Mouse (Mus musculus) CH12.LX (cell line): ENCODE measurements around the gene Cyp2d22. TPM values are rescaled to one million over a fixed set of nuclear protein-coding genes. Genes with fewer than 3 reads are reported as not detected.

Experiments
- DNase-seq: peaks from one replicate; pipeline ENCODE4 v3.0.0-alpha.2; 2013; ENCODE audit errors: extremely low read depth
- H3K27ac ChIP-seq: 2 replicates; pipeline ENCODE4 v1.5.1; 2012; ENCODE audit warnings: low read depth, mild to moderate bottlenecking, control low read depth, moderate library complexity; ENCODE audit not compliant: insufficient read depth
- H3K27me3 ChIP-seq: replicated peaks from 2 replicates; pipeline ENCODE3; 2012; ENCODE audit warnings: inconsistent platforms
- H3K36me3 ChIP-seq, 2 experiments: replicated peaks in 1 of 2; 2 replicates each; pipeline versions ENCODE3 to v1.6.1; 2012; ENCODE audit warnings: inconsistent platforms in 1 of 2, low read length in 1 of 2, mild to moderate bottlenecking in 1 of 2, mixed read lengths in 1 of 2, moderate library complexity in 1 of 2; ENCODE audit not compliant: control insufficient read depth in 1 of 2, insufficient read depth in 1 of 2
- H3K4me1 ChIP-seq, 2 experiments: 2 replicates each; pipeline ENCODE4 v1.6.1; 2012; ENCODE audit warnings: inconsistent platforms in 1 of 2, moderate library complexity in 1 of 2; ENCODE audit not compliant: insufficient read depth in 2 of 2, control insufficient read depth in 1 of 2
- H3K4me2 ChIP-seq: 2 replicates; pipeline ENCODE4 v1.6.1; 2012; ENCODE audit warnings: low read depth, mild to moderate bottlenecking, control low read depth; ENCODE audit not compliant: poor library complexity, insufficient read depth, severe bottlenecking
- H3K4me3 ChIP-seq, 3 experiments: fragments of 150-350 bp in 1 of 3; sonication (generic) in 1 of 3; replicated peaks in 1 of 3; 2 replicates each; pipeline versions ENCODE3 to v1.5.1; 2011 to 2012; ENCODE audit warnings: low read depth in 2 of 3, low read length in 2 of 3, mild to moderate bottlenecking in 2 of 3, moderate library complexity in 2 of 3, control low read depth in 1 of 3, improper control_type of control experiment in 1 of 3, inconsistent platforms in 1 of 3, mixed read lengths in 1 of 3; ENCODE audit not compliant: poor library complexity in 1 of 3
- H3K79me2 ChIP-seq: replicated peaks from 2 replicates; pipeline ENCODE4 v1.6.1; 2012; ENCODE audit warnings: mild to moderate bottlenecking, moderate library complexity; ENCODE audit not compliant: control insufficient read depth, poor library complexity, insufficient read depth, severe bottlenecking; ENCODE audit errors: extremely low read depth
- H3K9ac ChIP-seq: 2 replicates; pipeline ENCODE4 v1.6.1; 2012; ENCODE audit warnings: low read depth, mild to moderate bottlenecking, control low read depth, moderate library complexity; ENCODE audit not compliant: insufficient read depth
- H3K9me3 ChIP-seq: replicated peaks from 2 replicates; pipeline ENCODE3; 2012; ENCODE audit warnings: low read length, inconsistent platforms, mixed read lengths
- BHLHE40 ChIP-seq: IDR thresholded peaks from 2 replicates; pipeline ENCODE4 v1.6.1; 2011; ENCODE audit warnings: mild to moderate bottlenecking, low read depth, low read length, improper control_type of control experiment
- CHD1 ChIP-seq: IDR thresholded peaks from 2 replicates; pipeline ENCODE4 v1.6.1; 2012; ENCODE audit warnings: low read depth, low read length, improper control_type of control experiment, inconsistent platforms
- CHD2 ChIP-seq: IDR thresholded peaks from 2 replicates; pipeline ENCODE4 v1.6.1; 2011; ENCODE audit warnings: low read length, improper control_type of control experiment
- CTCF ChIP-seq, 2 experiments: IDR thresholded peaks in 1 of 2; conservative IDR thresholded peaks in 1 of 2; 2 replicates each; pipeline ENCODE4 v1.5.1; 2011 to 2012; ENCODE audit warnings: low read depth in 2 of 2, low read length in 2 of 2, improper control_type of control experiment in 1 of 2, inconsistent platforms in 1 of 2, mild to moderate bottlenecking in 1 of 2, moderate library complexity in 1 of 2
- E2F4 ChIP-seq: IDR thresholded peaks from 2 replicates; pipeline ENCODE4 v1.6.1; 2011; ENCODE audit warnings: low read depth, low read length, improper control_type of control experiment; ENCODE audit not compliant: insufficient replicate concordance
- ELF1 ChIP-seq: IDR thresholded peaks from 2 replicates; pipeline ENCODE4 v1.6.1; 2014; ENCODE audit warnings: low read depth, mild to moderate bottlenecking, inconsistent platforms, low read length, improper control_type of control experiment
- EP300 ChIP-seq: IDR thresholded peaks from 2 replicates; pipeline ENCODE4 v1.6.1; 2011; ENCODE audit warnings: low read length, improper control_type of control experiment
- ETS1 ChIP-seq: conservative IDR thresholded peaks from 2 replicates; pipeline ENCODE4 v1.6.1; 2012; ENCODE audit warnings: low read depth, mild to moderate bottlenecking, inconsistent platforms, low read length, improper control_type of control experiment, moderate library complexity
- HCFC1 ChIP-seq: IDR thresholded peaks from 2 replicates; pipeline ENCODE4 v1.6.1; 2012; ENCODE audit warnings: low read depth, mild to moderate bottlenecking, inconsistent platforms, low read length, improper control_type of control experiment
- IRF4 ChIP-seq: IDR thresholded peaks from 2 replicates; pipeline ENCODE4 v1.6.1; 2014; ENCODE audit warnings: low read depth, mild to moderate bottlenecking, inconsistent platforms, low read length, improper control_type of control experiment
- JUN ChIP-seq: IDR thresholded peaks from 2 replicates; pipeline ENCODE4 v1.6.1; 2011; ENCODE audit warnings: low read depth, mild to moderate bottlenecking, low read length, improper control_type of control experiment, moderate library complexity; ENCODE audit not compliant: insufficient read depth
- JUND ChIP-seq: conservative IDR thresholded peaks from 2 replicates; pipeline ENCODE4 v1.6.1; 2011; ENCODE audit warnings: low read depth, low read length, improper control_type of control experiment
- KAT2A ChIP-seq: IDR thresholded peaks from 2 replicates; pipeline ENCODE4 v1.6.1; 2012; ENCODE audit warnings: low read length, improper control_type of control experiment, inconsistent platforms; ENCODE audit not compliant: insufficient replicate concordance
- MAFK ChIP-seq: IDR thresholded peaks from 2 replicates; pipeline ENCODE4 v1.6.1; 2011; ENCODE audit warnings: low read length, improper control_type of control experiment; ENCODE audit not compliant: insufficient replicate concordance
- MAX ChIP-seq: IDR thresholded peaks from 2 replicates; pipeline ENCODE4 v1.6.1; 2011; ENCODE audit warnings: low read length, improper control_type of control experiment
- MAZ ChIP-seq: IDR thresholded peaks from 2 replicates; pipeline ENCODE4 v1.6.1; 2012; ENCODE audit warnings: low read depth, mild to moderate bottlenecking, inconsistent platforms, low read length, improper control_type of control experiment, moderate library complexity
- MEF2A ChIP-seq: IDR thresholded peaks from 2 replicates; pipeline ENCODE4 v1.6.1; 2014; ENCODE audit warnings: low read depth, mild to moderate bottlenecking, inconsistent platforms, low read length, improper control_type of control experiment, borderline replicate concordance
- MXI1 ChIP-seq: IDR thresholded peaks from 2 replicates; pipeline ENCODE4 v1.6.1; 2011; ENCODE audit warnings: mild to moderate bottlenecking, low read depth, low read length, improper control_type of control experiment
- MYC ChIP-seq: IDR thresholded peaks from 2 replicates; pipeline ENCODE4 v1.6.1; 2011; ENCODE audit warnings: low read depth, mild to moderate bottlenecking, improper control_type of control experiment, low read length
- NELFE ChIP-seq: IDR thresholded peaks from 2 replicates; pipeline ENCODE4 v1.6.1; 2011; ENCODE audit warnings: low read depth, low read length, improper control_type of control experiment
- NRF1 ChIP-seq: IDR thresholded peaks from 2 replicates; pipeline ENCODE4 v1.6.1; 2014; ENCODE audit warnings: low read depth, mild to moderate bottlenecking, inconsistent platforms, low read length, improper control_type of control experiment, moderate library complexity
- POLR2A ChIP-seq: IDR thresholded peaks from 2 replicates; pipeline ENCODE4 v1.6.1; 2011; ENCODE audit warnings: low read depth, mild to moderate bottlenecking, improper control_type of control experiment, low read length
- POLR2AphosphoS2 ChIP-seq: IDR thresholded peaks from 2 replicates; pipeline ENCODE4 v1.6.1; 2011; ENCODE audit warnings: low read depth, low read length, improper control_type of control experiment
- RAD21 ChIP-seq: IDR thresholded peaks from 2 replicates; pipeline ENCODE4 v1.6.1; 2011; ENCODE audit warnings: low read depth, mild to moderate bottlenecking, low read length, improper control_type of control experiment, moderate library complexity
- TCF12 ChIP-seq: IDR thresholded peaks from 2 replicates; pipeline ENCODE4 v1.6.1; 2014; ENCODE audit warnings: low read depth, mild to moderate bottlenecking, inconsistent platforms, low read length, improper control_type of control experiment
- UBTF ChIP-seq: IDR thresholded peaks from 2 replicates; pipeline ENCODE4 v1.6.1; 2012; ENCODE audit warnings: low read depth, mild to moderate bottlenecking, inconsistent platforms, low read length, improper control_type of control experiment, moderate library complexity
- ZKSCAN1 ChIP-seq: IDR thresholded peaks from 2 replicates; pipeline ENCODE4 v1.6.1; 2012; ENCODE audit warnings: low read depth, inconsistent platforms, low read length, improper control_type of control experiment, borderline replicate concordance
- dilution Hi-C: fragments of 300-500 bp; cut with MboI; formaldehyde crosslinking; loops from 2 replicates; pipeline ENCODE4 v1.14.3; 2020; ENCODE audit warnings: low sequenced_read_pairs; ENCODE audit not compliant: extremely low pct_unique_long_range_greater_than_20kb, extremely low pct_ligation_motif_present
- in situ Hi-C: fragments of 300-500 bp; cut with MboI; formaldehyde crosslinking; loops from 3 replicates; pipeline ENCODE4 v1.14.3; 2019; ENCODE audit warnings: low sequenced_read_pairs, low pct_ligation_motif_present, low pct_unique_long_range_greater_than_20kb, mixed read lengths
- polyA plus RNA-seq: library from polyadenylated mRNA; unstranded; fragments of >175 nt; gene quantifications from 2 replicates; pipeline ENCODE4 v1.2.1, GENCODE M21; 2012; ENCODE audit warnings: low read depth; ENCODE audit not compliant: insufficient read length
- total RNA-seq, 2 experiments: library from RNA; depleted of rRNA; stranded (reverse); fragments of 300-350 nt in 1 of 2; fragments of >200 nt in 1 of 2; gene quantifications; 2 replicates each; pipeline ENCODE4 v1.2.3; 2012 to 2014

Cyp2d22 gene
- total and polyA plus RNA-seq, 3 experiments, result 0.21 to 0.24 TPM; not detected in 1

- H3K4me3 ChIP-seq, result no peak overlapping the region
- H3K79me2 ChIP-seq, result no peaks in the 10 kb centered on the region
- H3K9me3 ChIP-seq, result no peaks in the 10 kb centered on the region
- H3K27ac ChIP-seq, result no peak overlapping the region
- no peak for DNase-seq
- no peaks in the 10 kb centered on the region for H3K4me1 ChIP-seq
- no peak for TF ChIP-seq CTCF (conservative IDR thresholded peaks at IDR 0.05 in 1 of 2, IDR thresholded peaks at IDR 0.05 in 1 of 2; ENCODE audit: low read depth in 2 of 2, low read length in 2 of 2)
- TF ChIP-seq ELF1, result no peak
- TF ChIP-seq MXI1, result no peak
- no peak for TF ChIP-seq MAX
- no peak for TF ChIP-seq MYC
- no peak for TF ChIP-seq MAFK
- no peak for TF ChIP-seq EP300
- no peak for TF ChIP-seq JUN
- TF ChIP-seq NRF1, result no peak
- no peak for TF ChIP-seq NELFE
- TF ChIP-seq MEF2A, result no peak
- no peak for TF ChIP-seq ETS1
- TF ChIP-seq TCF12, result no peak
- no peak for TF ChIP-seq BHLHE40
- TF ChIP-seq HCFC1, result no peak
- TF ChIP-seq CHD2, result no peak
- TF ChIP-seq ZKSCAN1, result no peak
- TF ChIP-seq, all 38 proteins: peak for 0
- dilution Hi-C loops (no loop called here), in situ Hi-C loops (no loop called here)
- peaks cover 65% of the 10 kb centered on the region for H3K27me3 ChIP-seq
- H3K4me2 ChIP-seq, result no peak overlapping the region
- H3K36me3 ChIP-seq, result no peaks in the 10 kb centered on the region
- H3K9ac ChIP-seq, result no peak overlapping the region
Observed at GRCm38 (mm10) chr15:82422935-82423334, 42.9 kb upstream of the Cyp2d22 start.

GRCm38 (mm10) chr15:82418616-82419015 is 38.6 kb upstream of the Cyp2d22 start:
- H3K27ac ChIP-seq, result no peak overlapping the region
- TF ChIP-seq E2F4 (no peak), MXI1 (no peak), ZKSCAN1 (no peak), EP300 (no peak), IRF4 (no peak), JUN (no peak), CHD1 (no peak), KAT2A (no peak), POLR2A (no peak), BHLHE40 (no peak), POLR2AphosphoS2 (no peak), CTCF (conservative IDR thresholded peaks at IDR 0.05 in 1 of 2, IDR thresholded peaks at IDR 0.05 in 1 of 2; ENCODE audit: low read depth in 2 of 2, low read length in 2 of 2) (no peak), JUND (no peak), NELFE (no peak), RAD21 (no peak), UBTF (no peak), CHD2 (no peak), MEF2A (no peak), MAZ (no peak)
- in situ Hi-C loops, result loop anchor here (10.0 kb wide), 1 partner anchor 64 kb away; the partner anchor contains the start of gene Ndufa6
- peaks cover 57% of the 10 kb centered on the region for H3K27me3 ChIP-seq
- no peak overlapping the region for H3K9ac ChIP-seq
- H3K36me3 ChIP-seq, result no peaks in the 10 kb centered on the region
- no peaks in the 10 kb centered on the region for H3K9me3 ChIP-seq
- no peaks in the 10 kb centered on the region for H3K79me2 ChIP-seq
- dilution Hi-C loops, result no loop called here
- DNase-seq, result no peak
- H3K4me1 ChIP-seq, result peaks cover 4 to 7% of the 10 kb centered on the region in 2 experiments
- H3K4me2 ChIP-seq, result no peak overlapping the region
- no peak overlapping the region for H3K4me3 ChIP-seq
